Mouse (Mus musculus) hindbrain, embryonic 10.5 days (tissue): ENCODE measurements around the gene Ttll11. TPM values are rescaled to one million over a fixed set of nuclear protein-coding genes. Genes with fewer than 3 reads are reported as not detected.

Experiments used
- DNase-seq: peaks from one replicate; pipeline ENCODE4 v3.0.0-alpha.2; 2017; ENCODE audit warnings: low spot score
- H3K27ac ChIP-seq: fragments of 300-500 bp; sonication (generic); 2 replicates; pipeline ENCODE4 v1.5.1; 2016; ENCODE audit warnings: mild to moderate bottlenecking, moderate library complexity
- H3K27me3 ChIP-seq: fragments of 300-500 bp; sonication (generic); 2 replicates; pipeline ENCODE4 v1.6.1; 2016; ENCODE audit warnings: mild to moderate bottlenecking; ENCODE audit not compliant: poor library complexity, insufficient read depth, severe bottlenecking
- H3K36me3 ChIP-seq: fragments of 300-500 bp; sonication (generic); 2 replicates; pipeline ENCODE4 v1.6.1; 2016; ENCODE audit warnings: mild to moderate bottlenecking, moderate library complexity
- H3K4me1 ChIP-seq: fragments of 300-500 bp; sonication (generic); replicated peaks from 2 replicates; pipeline ENCODE4 v1.6.1; 2016; ENCODE audit warnings: mild to moderate bottlenecking
- H3K4me3 ChIP-seq: fragments of 300-500 bp; sonication (generic); 2 replicates; pipeline ENCODE4 v1.5.1; 2016; ENCODE audit warnings: mild to moderate bottlenecking, moderate library complexity
- H3K9me3 ChIP-seq: fragments of 300-500 bp; sonication (generic); 2 replicates; pipeline ENCODE4 v1.6.1; 2016; ENCODE audit warnings: mild to moderate bottlenecking, moderate library complexity
- WGBS: fragments of 180-500 bp; shearing (Covaris S2); methylation state at CpG from one replicate; pipeline ENCODE4 v1.1.7; 2016; 5-methylcytosine and 5-hydroxymethylcytosine counted together
- polyA plus RNA-seq: library from polyadenylated mRNA; unstranded; fragments of >200 nt; fragmentation: Nextera tagmentation; extraction: Ambion mirVana; gene quantifications from 2 replicates; pipeline ENCODE4 v1.2.1, GENCODE M21; 2016

The Ttll11 gene
- 0.86 and 1.6 TPM in 2 replicates for polyA plus RNA-seq

DNA sequence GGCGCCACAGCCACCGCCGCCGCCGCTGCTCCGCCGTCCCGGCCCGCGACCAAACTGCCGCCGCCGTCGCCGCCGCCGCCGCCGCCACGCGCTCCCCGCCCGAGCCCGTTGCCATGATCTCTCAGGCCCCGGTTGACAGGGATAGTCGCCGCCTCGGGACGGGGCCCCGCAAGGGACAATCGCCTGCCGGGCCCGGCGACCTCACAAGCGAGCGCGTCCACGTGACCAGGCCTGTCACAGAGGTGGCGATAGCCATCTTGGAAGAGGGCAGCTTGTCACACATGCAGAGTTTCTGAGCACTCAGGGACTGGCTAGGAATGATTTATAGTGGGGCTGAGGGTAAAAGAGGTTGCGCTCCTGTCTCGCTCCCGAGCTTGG is at the start of gene Ttll11:
Ttll11 (minus strand) TSS at position 270 of the 378 bp plus-strand sequence.
- DNase-seq = peak; percentile 94
- H3K9me3 ChIP-seq = no peaks in the 10 kb centered on the region
- under 1% methylated on average over 42 of the region's 42 CpGs for WGBS
- 0 out of 2 replicates have a peak, but pooled peaks cover 5% of the 10 kb centered on the region for H3K36me3 ChIP-seq
- H3K4me3 ChIP-seq = peak within 1 kb of the TSS; percentile 92
- H3K27me3 ChIP-seq = peaks cover 4% of the 10 kb centered on the region; the same call in 1 of the 2 replicates
- H3K27ac ChIP-seq = peak within 1 kb of the TSS; percentile 92
- peaks cover 26% of the 10 kb centered on the region for H3K4me1 ChIP-seq

DNA sequence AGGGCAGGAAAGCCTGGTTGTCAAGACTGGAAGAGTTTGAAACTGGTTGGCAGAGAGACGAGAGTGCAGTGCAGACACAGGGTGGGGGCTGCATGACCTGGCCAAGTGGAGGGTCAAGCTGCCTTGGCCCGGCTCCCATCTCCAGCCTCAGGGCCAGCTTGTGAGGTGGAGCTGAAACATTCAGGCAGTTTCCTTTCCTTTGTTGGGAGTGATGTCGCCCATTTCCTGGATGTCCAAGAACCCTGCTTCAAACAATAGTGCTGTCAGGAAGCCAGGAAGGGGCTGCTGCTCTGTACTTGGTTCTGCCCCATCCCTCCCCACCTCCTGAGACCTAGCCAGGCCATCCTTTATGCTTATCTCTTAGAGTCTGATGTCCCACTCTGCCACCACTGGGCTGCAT is 43.6 kb upstream of the Ttll11 start:
- WGBS = 74% methylated on average over 3 of the region's 3 CpGs
- H3K36me3 ChIP-seq = no peaks in the 10 kb centered on the region

DNA sequence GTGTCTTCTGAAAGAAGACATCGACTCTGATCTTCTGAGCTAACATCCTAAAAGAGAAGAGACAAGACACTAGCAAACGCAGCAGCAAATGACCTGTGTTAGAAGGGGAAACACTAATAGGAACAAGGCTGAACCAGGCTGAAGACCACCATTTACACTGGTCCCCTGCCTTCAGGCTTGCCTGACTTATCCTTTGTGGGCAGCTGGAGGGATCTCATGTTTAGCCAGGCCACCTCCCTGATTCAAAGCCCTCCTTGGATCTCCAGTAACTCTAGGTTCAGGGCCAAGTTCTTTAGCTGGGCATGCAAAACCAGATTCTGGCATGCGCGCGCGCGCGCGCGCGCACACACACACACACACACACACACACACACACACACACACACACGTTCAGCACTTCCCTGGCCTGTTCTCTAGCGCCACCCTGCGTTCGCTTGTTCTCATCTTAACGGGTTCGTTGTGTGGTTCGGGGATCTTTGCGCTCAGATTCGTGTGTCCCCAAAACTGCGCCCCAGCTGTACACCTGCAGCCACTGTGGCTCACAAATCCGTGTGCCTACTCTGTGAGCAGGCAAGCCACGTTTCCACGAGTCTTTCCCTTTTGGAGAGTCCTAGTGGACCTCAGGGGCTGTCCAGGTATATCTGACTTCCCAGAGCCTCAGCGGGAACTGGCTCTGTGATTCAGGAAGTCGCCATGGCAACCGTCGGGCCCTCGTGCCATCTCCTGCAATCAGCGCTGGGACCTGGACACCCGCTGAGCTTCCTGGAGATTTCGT is 41.9 kb upstream of the Ttll11 start:
- Histone ChIP-seq H3K27ac (peak overlapping the region; percentile 56; the same call in 1 of the 2 replicates), H3K4me3 (peak overlapping the region; percentile 48), H3K4me1 (peaks cover 11% of the 10 kb centered on the region), H3K36me3 (no peaks in the 10 kb centered on the region), H3K9me3 (no peaks in the 10 kb centered on the region), H3K27me3 (peaks cover 19% of the 10 kb centered on the region)
- WGBS = 7% methylated on average over 32 of the region's 32 CpGs
- DNase-seq = peak; percentile 81

More for the DNA sequence above, 43.6 kb upstream of the Ttll11 start:
- H3K4me3 ChIP-seq = no peak overlapping the region
- H3K27me3 ChIP-seq = peaks cover 19% of the 10 kb centered on the region
- no peak overlapping the region for H3K27ac ChIP-seq
- no peaks in the 10 kb centered on the region for H3K9me3 ChIP-seq
- no peak for DNase-seq
- H3K4me1 ChIP-seq = peaks cover 11% of the 10 kb centered on the region

DNA sequence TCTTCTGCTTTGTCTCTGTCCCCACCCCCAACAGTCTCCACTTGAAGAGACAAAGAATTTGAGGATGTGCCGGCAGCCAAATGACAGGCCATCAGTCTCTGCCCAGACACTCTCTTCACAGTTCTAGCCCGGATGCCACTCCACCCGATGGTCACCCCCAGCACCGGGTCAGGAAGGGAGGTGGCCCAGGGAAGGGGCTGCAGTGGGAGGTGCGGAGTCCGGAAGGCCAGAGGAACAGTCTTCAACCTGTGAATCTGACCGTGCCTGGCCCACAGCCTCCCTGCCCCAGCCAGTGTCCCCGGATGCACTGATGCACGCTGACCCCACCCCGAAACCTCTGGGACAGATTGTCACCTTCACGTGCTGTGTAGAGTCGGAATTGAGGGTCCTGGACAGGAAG is 33.3 kb upstream of the Ttll11 start:
- Histone ChIP-seq H3K27ac (no peak overlapping the region), H3K36me3 (no peaks in the 10 kb centered on the region)
- WGBS = 60% methylated on average over 12 of the region's 12 CpGs

DNA sequence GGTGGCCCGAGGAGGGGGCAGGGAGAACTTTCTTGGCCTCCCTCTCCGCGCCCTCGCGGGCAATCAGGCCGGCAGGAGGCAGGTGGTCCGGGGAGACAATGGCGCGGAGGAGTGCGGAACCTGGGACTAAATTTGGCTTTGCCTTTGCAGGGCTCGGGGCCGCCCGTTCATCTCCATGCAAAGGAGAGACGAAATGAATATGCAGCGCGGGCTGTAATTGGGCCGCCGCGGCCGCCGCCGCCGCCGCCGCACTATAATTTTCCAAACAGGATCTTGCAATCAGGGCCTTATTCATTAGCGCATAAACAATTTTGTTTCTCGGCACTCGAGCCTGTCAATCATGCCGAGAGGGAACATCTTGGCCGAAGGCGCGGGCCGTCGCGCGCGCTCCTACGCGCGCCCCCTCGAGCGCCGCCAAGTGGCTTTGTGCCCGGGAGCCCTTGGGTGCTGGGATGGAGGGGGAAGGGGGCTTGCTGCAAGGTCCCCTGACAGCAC is 31.7 kb upstream of the Ttll11 start:
- peaks cover 26% of the 10 kb centered on the region for H3K4me1 ChIP-seq
- H3K36me3 ChIP-seq = no peaks in the 10 kb centered on the region
- no peaks in the 10 kb centered on the region for H3K9me3 ChIP-seq
- 1% methylated on average over 44 of the region's 44 CpGs for WGBS
- DNase-seq = peak; percentile 43
- peak overlapping the region; percentile 80 for H3K27ac ChIP-seq
- peaks cover 53% of the 10 kb centered on the region for H3K27me3 ChIP-seq
- peak overlapping the region; percentile 58 for H3K4me3 ChIP-seq

More for the DNA sequence above, 33.3 kb upstream of the Ttll11 start:
- no peak overlapping the region for H3K4me3 ChIP-seq
- H3K27me3 ChIP-seq = peaks cover 45% of the 10 kb centered on the region
- DNase-seq = no peak
- H3K9me3 ChIP-seq = no peaks in the 10 kb centered on the region
- H3K4me1 ChIP-seq = peaks cover 26% of the 10 kb centered on the region

DNA sequence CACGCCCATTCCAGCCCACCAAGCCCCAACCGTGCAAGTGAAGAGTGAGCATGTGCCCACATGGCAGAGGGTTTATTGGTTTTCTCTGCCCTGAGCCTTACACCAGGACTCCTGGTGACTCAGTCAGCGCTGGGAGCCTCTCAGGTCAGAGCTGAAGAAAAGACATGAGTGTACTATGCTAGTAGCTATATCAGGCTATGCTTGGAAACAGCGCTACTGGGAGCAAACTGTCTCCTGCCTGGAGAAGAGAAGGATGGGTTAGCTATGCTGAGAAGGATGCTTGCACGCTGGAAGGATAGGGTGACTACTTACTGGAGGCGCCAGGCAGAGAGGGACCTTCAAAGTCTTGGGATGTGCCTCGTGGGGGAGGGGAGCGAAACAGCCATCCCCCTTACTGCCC is 30.9 kb upstream of the Ttll11 start:
- no peak overlapping the region for H3K27ac ChIP-seq
- peak overlapping the region; percentile 58 for H3K4me3 ChIP-seq
- peak; percentile 6 for DNase-seq

DNA sequence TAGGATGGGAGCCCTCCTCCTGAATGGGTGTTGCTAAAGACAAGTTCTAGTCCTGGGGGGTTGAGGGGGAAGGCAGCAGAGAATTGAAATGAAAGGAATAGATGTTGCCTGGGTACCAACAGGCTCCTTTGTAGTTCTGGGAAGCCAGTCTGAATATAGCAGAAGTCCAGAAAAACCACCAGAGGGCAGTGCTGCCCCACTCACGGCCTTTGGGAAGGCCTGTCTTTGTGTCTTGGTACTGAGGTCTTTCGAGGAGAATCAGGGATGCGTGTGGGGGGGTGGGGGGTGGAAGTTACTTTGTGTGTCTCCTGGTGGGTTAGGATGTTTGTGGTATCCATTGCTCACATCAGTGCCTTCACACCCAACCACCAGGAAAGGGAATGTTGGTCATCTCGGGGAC is 29.7 kb upstream of the Ttll11 start:
- WGBS = 25% methylated on average over 4 of the region's 4 CpGs
- H3K9me3 ChIP-seq = no peaks in the 10 kb centered on the region
- DNase-seq = peak; percentile 80
- H3K27ac ChIP-seq = no peak overlapping the region
- H3K36me3 ChIP-seq = no peaks in the 10 kb centered on the region
- H3K4me3 ChIP-seq = no peak overlapping the region
- H3K4me1 ChIP-seq = peaks cover 27% of the 10 kb centered on the region
- H3K27me3 ChIP-seq = peaks cover 62% of the 10 kb centered on the region

More for the DNA sequence above, 30.9 kb upstream of the Ttll11 start:
- Histone ChIP-seq H3K9me3 (no peaks in the 10 kb centered on the region), H3K4me1 (peaks cover 26% of the 10 kb centered on the region), H3K27me3 (peaks cover 53% of the 10 kb centered on the region), H3K36me3 (no peaks in the 10 kb centered on the region)
- 38% methylated on average over 8 of the region's 8 CpGs for WGBS

DNA sequence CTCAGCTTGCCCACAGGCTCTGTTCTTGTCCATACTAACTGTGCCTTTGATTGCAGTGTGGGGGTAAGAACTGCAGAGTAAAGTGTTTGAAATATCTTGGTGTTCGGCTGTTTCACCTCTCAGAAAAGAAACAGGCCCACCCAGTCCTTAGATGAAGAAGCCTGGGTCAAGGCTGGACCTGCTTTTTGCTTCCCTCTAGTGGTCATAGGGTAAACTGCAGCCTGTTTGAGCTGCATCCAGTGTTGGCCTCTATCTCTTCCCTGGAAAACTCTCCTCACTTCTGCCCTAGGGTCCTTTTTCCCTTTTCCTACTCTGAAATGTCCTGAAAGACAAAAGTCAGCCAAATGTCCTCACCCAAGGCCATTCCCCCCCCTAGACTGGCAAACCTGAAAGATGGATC is 28.4 kb upstream of the Ttll11 start:
- Histone ChIP-seq H3K36me3 (no peaks in the 10 kb centered on the region), H3K4me1 (peaks cover 29% of the 10 kb centered on the region), H3K9me3 (no peaks in the 10 kb centered on the region), H3K27ac (no peak overlapping the region), H3K27me3 (peaks cover 63% of the 10 kb centered on the region), H3K4me3 (no peak overlapping the region)
- DNase-seq = peak; percentile 53
- WGBS = 42% methylated on average over 1 of the region's 1 CpGs

DNA sequence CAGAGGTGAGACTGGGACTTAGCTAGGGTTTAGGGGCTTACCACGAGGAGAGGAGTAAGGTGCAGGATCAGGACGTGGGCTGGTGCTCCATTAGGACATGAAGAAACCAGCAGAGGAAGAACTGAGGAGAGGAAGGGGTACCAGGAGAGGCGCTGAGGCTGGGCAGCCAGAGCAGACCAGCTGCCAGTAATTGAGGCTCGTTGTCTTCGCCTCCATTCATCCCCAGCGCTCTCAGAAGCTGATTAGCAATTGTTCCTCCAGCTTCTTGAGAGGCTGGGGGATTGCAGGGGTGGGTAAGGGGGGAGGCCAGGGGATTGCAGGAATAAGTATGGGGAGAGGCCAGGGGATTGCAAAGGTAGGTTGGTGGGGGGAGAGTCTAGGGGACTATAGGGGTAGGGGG is 22.5 kb upstream of the Ttll11 start:
- Histone ChIP-seq H3K36me3 (no peaks in the 10 kb centered on the region), H3K9me3 (no peaks in the 10 kb centered on the region), H3K4me1 (0 out of 2 replicates have a peak, but pooled peaks cover 5% of the 10 kb centered on the region), H3K27ac (no peak overlapping the region), H3K4me3 (no peak overlapping the region), H3K27me3 (peaks cover 20% of the 10 kb centered on the region)
- 49% methylated on average over 6 of the region's 6 CpGs for WGBS
- no peak for DNase-seq

DNA sequence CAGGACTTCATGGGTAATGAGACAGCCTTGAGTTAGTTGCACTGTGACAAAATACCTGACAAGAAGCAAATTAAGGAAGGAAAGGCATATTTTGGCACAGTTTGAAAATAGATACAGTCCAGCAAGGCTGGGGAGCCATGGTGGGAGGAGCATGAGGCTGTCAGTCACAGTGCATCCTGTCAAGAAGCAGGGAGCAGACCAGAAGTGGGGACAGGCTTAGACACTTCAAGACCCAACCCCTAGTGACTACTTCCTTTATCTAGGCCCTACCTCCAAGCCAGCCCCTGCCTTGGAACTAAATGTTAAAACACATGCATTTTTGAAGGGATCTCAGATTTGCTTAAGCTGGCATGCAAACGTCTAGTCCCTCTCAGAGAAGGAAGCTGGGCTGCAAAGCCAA is 20.7 kb upstream of the Ttll11 start:
- peaks cover 18% of the 10 kb centered on the region for H3K27me3 ChIP-seq
- no peak for DNase-seq
- H3K36me3 ChIP-seq = no peaks in the 10 kb centered on the region
- no peak overlapping the region for H3K4me3 ChIP-seq
- 64% methylated on average over 1 of the region's 1 CpGs for WGBS
- H3K9me3 ChIP-seq = no peaks in the 10 kb centered on the region
- 0 out of 2 replicates have a peak, but pooled peaks cover 5% of the 10 kb centered on the region for H3K4me1 ChIP-seq
- H3K27ac ChIP-seq = no peak overlapping the region

DNA sequence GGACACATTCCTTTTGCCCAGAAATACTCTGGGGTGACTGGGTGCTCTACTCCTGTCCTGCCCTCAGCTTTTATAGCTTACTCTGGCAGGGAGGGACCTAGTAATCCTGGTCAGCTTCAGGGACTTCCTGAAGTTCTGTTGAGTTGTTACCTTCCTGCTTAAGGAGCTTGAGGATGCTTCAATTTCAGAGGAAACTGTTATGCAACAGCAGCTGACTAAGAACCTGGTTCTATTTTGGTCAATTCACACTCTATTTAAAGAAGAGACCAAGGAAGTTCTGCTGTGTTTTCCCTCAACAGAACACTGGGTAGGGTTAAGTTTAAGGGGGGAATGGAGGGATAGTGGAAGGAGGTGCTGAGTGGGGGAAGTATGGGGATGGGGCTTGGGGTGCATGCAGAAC is 19.5 kb upstream of the Ttll11 start:
- Histone ChIP-seq H3K27ac (no peak overlapping the region), H3K27me3 (peaks cover 8% of the 10 kb centered on the region), H3K4me3 (no peak overlapping the region), H3K9me3 (no peaks in the 10 kb centered on the region), H3K4me1 (0 out of 2 replicates have a peak, but pooled peaks cover 2% of the 10 kb centered on the region), H3K36me3 (no peaks in the 10 kb centered on the region)
- no peak for DNase-seq

DNA sequence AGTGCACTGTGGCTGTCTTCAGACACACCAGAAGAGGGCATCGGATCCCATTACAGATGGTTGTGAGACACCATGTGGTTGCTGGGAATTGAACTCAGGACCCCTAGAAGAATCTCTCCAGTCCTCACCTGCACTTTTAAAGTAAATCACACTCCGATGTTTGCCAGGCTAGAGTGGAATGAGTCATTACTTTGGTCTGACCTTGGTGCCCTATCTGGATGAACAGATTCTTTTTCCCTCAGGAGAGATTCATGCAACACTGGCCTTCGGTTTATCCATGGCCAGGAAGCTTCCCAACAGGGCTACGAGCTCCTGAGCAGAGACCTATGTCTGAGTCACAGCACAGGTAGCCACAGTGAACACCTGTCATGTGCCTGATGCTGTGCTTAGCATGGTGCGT is 18.7 kb upstream of the Ttll11 start:
- no peaks in the 10 kb centered on the region for H3K9me3 ChIP-seq
- DNase-seq = no peak
- no peaks in the 10 kb centered on the region for H3K4me1 ChIP-seq
- 88% methylated on average over 5 of the region's 5 CpGs for WGBS
- no peak overlapping the region for H3K27ac ChIP-seq
- H3K36me3 ChIP-seq = no peaks in the 10 kb centered on the region
- peaks cover under 1% of the 10 kb centered on the region; the same call in 1 of the 2 replicates for H3K27me3 ChIP-seq
- no peak overlapping the region for H3K4me3 ChIP-seq

DNA sequence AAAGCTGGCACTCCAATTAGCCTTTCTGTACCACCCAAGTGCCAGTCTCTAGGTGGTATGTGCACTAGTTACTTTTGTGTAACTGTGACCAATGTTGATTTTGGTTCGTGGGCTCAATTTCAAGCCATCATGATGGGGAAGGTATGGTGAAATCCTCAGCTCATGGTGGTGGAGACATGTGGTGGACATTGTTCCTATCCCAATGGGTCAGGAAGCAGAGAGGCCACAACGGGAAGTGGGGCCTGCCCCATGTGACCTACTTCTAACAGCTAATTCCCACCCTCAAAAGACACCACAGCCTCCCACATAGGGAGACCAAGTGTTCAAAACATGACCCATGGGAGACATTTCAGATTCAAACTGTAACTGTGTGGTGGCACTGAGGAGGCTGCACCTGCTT is 17.0 kb upstream of the Ttll11 start:
- H3K9me3 ChIP-seq = no peaks in the 10 kb centered on the region
- no peaks in the 10 kb centered on the region; the same call in 1 of the 2 replicates for H3K27me3 ChIP-seq
- H3K4me3 ChIP-seq = no peak overlapping the region
- 85% methylated on average over 2 of the region's 2 CpGs for WGBS
- no peaks in the 10 kb centered on the region for H3K36me3 ChIP-seq
- DNase-seq = no peak
- no peak overlapping the region for H3K27ac ChIP-seq
- H3K4me1 ChIP-seq = no peaks in the 10 kb centered on the region
